Mouse (Mus musculus): Measurements from ENCODE around the gene Zfhx3.

DNA sequence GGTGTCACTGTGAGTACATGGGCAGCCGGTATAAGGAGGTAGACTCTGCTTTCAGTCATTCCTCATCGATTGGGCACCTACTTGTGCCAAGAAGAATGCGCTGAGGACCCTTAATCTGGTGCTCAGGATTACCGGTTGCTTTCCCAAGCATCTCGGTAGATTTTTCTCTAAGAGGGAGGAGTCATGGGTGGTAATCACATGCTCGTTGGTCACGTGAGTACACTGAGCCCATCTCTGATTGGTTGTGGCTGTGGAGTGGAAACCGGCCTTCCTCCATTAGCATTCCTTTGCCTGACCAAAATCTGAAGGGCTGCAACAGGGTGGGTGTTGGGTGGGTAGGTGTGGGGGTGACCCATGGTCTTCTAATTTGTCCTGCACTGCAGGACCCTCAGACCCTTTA, 421.4 kb downstream of the Zfhx3 start:
- TF ChIP-seq CTCF (IDR thresholded peaks at IDR 0.05; ENCODE audit: low read depth, low read length) (no peak), TAL1 (conservative IDR thresholded peaks at IDR 0.05; ENCODE audit: low read depth, low read length) (no peak)
